Mouse (Mus musculus): ENCODE measurements around the gene Rap1gds1. TPM values are rescaled to one million over a fixed set of nuclear protein-coding genes. Genes with fewer than 3 reads are reported as not detected.

The Rap1gds1 gene
- polyA plus RNA-seq, 1 experiment from 2014 or later: 35.5 TPM

DNA sequence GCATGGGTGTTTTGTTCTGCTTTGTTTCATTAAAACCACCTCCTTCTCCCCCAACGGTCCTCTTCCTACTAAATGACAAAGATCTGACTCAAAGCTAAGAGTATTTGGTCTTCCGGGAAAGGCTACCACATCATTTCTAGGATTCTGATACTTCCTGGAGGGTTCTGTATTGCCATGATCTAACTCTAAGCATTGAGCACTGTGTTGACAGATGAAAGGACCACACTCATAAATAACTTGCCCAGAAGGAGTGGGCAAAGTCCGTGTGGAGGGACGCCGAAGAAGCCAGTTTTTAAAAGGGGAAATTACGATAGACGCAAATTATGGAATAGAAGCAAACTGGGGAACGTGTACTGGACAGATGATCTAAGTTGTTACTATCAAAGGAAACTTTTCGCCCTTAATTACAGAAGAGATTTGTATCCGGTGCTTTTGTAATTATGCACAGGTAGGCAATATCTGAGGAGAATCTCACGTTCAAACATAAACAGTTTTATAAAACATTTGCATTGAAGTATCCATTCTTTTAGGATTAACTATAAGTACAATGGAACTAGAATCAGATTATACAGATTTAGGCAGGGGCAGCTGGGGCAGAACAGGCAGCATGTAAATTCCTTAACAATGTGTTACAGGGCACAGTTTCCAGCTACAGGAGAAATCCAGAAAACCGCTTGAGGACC, 1.1 kb downstream of the Rap1gds1 start:
- H3K36me3 ChIP-seq (ENCODE audit: control insufficient read depth, insufficient read depth, low read length): no peaks in the 10 kb centered on the region
- peak overlapping the region; percentile 87 for H3K4me3 ChIP-seq (ENCODE audit: low read depth, low read length)
- H3K27me3 ChIP-seq (replicated peaks; ENCODE audit: control insufficient read depth, insufficient read depth, low read length): no peaks in the 10 kb centered on the region
- peak overlapping the region; percentile 96 for H3K27ac ChIP-seq (ENCODE audit: low read depth, low read length)
- WGBS: 4% methylated on average over 12 of the region's 12 CpGs
- H3K9me3 ChIP-seq (replicated peaks; ENCODE audit: control insufficient read depth, low read length): no peaks in the 10 kb centered on the region
- no peak for ATAC-seq
- peak; percentile 7 for DNase-seq (ENCODE audit: low spot score)
- H3K9ac ChIP-seq (ENCODE audit: low read length): peak overlapping the region; percentile 90
- 0 out of 2 replicates have a peak, but pooled peaks cover 3% of the 10 kb centered on the region for H3K4me1 ChIP-seq (ENCODE audit: control insufficient read depth, insufficient read depth, low read length)
- peak overlapping the region; percentile 64 for H3K4me2 ChIP-seq (ENCODE audit: low read length)

- no peaks in the 10 kb centered on the region for H3K27me3 ChIP-seq (replicated peaks; ENCODE audit: control insufficient read depth, insufficient read depth, low read length)
- WGBS: 82% methylated on average over 4 of the region's 4 CpGs
- no peak overlapping the region for H3K9ac ChIP-seq (ENCODE audit: low read length)
- H3K4me1 ChIP-seq (ENCODE audit: control insufficient read depth, insufficient read depth, low read length): 0 out of 2 replicates have a peak, but pooled peaks cover 3% of the 10 kb centered on the region
- no peak overlapping the region for H3K4me2 ChIP-seq (ENCODE audit: low read length)
- ATAC-seq (no peak), DNase-seq (ENCODE audit: low spot score) (no peak)
- no peak overlapping the region for H3K4me3 ChIP-seq (ENCODE audit: low read depth, low read length)
- no peaks in the 10 kb centered on the region for H3K9me3 ChIP-seq (replicated peaks; ENCODE audit: control insufficient read depth, low read length)
- H3K27ac ChIP-seq (ENCODE audit: low read depth, low read length): no peak overlapping the region
- H3K36me3 ChIP-seq (ENCODE audit: control insufficient read depth, insufficient read depth, low read length): no peaks in the 10 kb centered on the region
These were observed 5.5 kb downstream of the Rap1gds1 start for GRCm38 (mm10) chr3:139069539-139069938.

GRCm38 (mm10) chr3:139064076-139064475, 10.9 kb downstream of the Rap1gds1 start:
- Histone ChIP-seq H3K36me3 (ENCODE audit: control insufficient read depth, insufficient read depth, low read length) (no peaks in the 10 kb centered on the region), H3K27me3 (replicated peaks; ENCODE audit: control insufficient read depth, insufficient read depth, low read length) (no peaks in the 10 kb centered on the region), H3K9me3 (replicated peaks; ENCODE audit: control insufficient read depth, low read length) (no peaks in the 10 kb centered on the region), H3K27ac (ENCODE audit: low read depth, low read length) (no peak overlapping the region), H3K4me1 (ENCODE audit: control insufficient read depth, insufficient read depth, low read length) (no peaks in the 10 kb centered on the region), H3K9ac (ENCODE audit: low read length) (no peak overlapping the region), H3K4me2 (ENCODE audit: low read length) (no peak overlapping the region), H3K4me3 (ENCODE audit: low read depth, low read length) (no peak overlapping the region)
- DNase-seq (ENCODE audit: low spot score) (no peak), ATAC-seq (no peak)
- WGBS: 96% methylated on average over 9 of the region's 9 CpGs

- H3K9ac ChIP-seq (ENCODE audit: low read length): no peak overlapping the region
- no peak for DNase-seq (ENCODE audit: low spot score)
- 96% methylated on average over 3 of the region's 3 CpGs for WGBS
- no peaks in the 10 kb centered on the region for H3K36me3 ChIP-seq (ENCODE audit: control insufficient read depth, insufficient read depth, low read length)
- no peak for ATAC-seq
- H3K4me3 ChIP-seq (ENCODE audit: low read depth, low read length): no peak overlapping the region
- no peaks in the 10 kb centered on the region for H3K27me3 ChIP-seq (replicated peaks; ENCODE audit: control insufficient read depth, insufficient read depth, low read length)
- H3K27ac ChIP-seq (ENCODE audit: low read depth, low read length): no peak overlapping the region
- H3K4me1 ChIP-seq (ENCODE audit: control insufficient read depth, insufficient read depth, low read length): no peaks in the 10 kb centered on the region
- no peaks in the 10 kb centered on the region for H3K9me3 ChIP-seq (replicated peaks; ENCODE audit: control insufficient read depth, low read length)
- H3K4me2 ChIP-seq (ENCODE audit: low read length): no peak overlapping the region
These were observed 12.9 kb downstream of the Rap1gds1 start for GRCm38 (mm10) chr3:139062088-139062487.

GRCm38 (mm10) chr3:139048701-139049622, 26.0 kb downstream of the Rap1gds1 start:
- Histone ChIP-seq H3K36me3 (ENCODE audit: control insufficient read depth, insufficient read depth, low read length) (peaks cover 11% of the 10 kb centered on the region), H3K4me3 (ENCODE audit: low read depth, low read length) (no peak overlapping the region), H3K9ac (ENCODE audit: low read length) (no peak overlapping the region), H3K4me1 (ENCODE audit: control insufficient read depth, insufficient read depth, low read length) (no peaks in the 10 kb centered on the region), H3K9me3 (replicated peaks; ENCODE audit: control insufficient read depth, low read length) (no peaks in the 10 kb centered on the region), H3K4me2 (ENCODE audit: low read length) (no peak overlapping the region), H3K27ac (ENCODE audit: low read depth, low read length) (no peak overlapping the region), H3K27me3 (replicated peaks; ENCODE audit: control insufficient read depth, insufficient read depth, low read length) (no peaks in the 10 kb centered on the region)
- DNase-seq (ENCODE audit: low spot score) (no peak), ATAC-seq (no peak)
- WGBS: 91% methylated on average over 12 of the region's 12 CpGs

DNA sequence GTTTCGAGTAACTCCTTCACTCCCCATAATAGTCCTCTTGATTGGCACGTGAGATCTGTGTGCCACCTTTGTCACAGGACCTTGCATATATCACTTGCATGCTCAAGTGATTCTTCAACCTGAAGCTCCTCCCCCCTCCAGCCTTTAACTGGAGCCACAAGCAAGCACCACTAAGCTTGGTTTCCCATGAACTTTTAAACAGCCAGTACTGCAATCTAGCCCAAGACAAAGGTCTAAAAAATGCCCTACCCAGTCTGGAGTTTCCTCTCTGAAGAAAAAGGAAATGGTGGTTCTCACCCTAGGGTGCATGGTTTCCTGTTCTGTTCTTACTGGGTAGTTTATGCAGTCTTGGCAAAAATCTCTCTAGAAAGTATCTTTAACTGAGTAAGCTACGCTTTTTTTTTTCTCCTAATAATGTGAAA, 32.6 kb downstream of the Rap1gds1 start:
- no peak for ATAC-seq
- H3K27me3 ChIP-seq (replicated peaks; ENCODE audit: control insufficient read depth, insufficient read depth, low read length): no peaks in the 10 kb centered on the region
- 78% methylated on average over 3 of the region's 3 CpGs for WGBS

DNA sequence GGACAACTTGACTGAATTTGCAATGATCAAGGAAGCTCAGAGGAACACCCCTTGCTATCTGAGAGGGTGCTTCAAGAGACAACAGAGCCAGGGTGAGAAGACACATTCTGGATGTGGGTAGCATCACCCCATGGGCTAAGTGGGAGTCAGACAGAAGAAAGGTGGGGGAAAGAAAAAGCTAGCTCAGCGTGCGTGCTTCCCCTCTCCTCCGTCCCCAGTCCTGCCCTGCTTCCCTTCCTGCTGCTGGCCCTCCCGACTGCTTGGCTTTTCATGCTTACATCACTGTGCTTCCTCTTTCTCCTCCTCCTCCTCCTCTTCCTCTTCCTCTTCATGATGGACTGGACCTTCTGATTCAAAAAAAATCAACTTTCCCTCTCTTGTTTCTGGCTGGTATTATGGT, 33.1 kb downstream of the Rap1gds1 start:
- Histone ChIP-seq H3K4me3 (ENCODE audit: low read depth, low read length) (no peak overlapping the region), H3K36me3 (ENCODE audit: control insufficient read depth, insufficient read depth, low read length) (0 out of 2 replicates have a peak, but pooled peaks cover 2% of the 10 kb centered on the region), H3K9me3 (replicated peaks; ENCODE audit: control insufficient read depth, low read length) (no peaks in the 10 kb centered on the region), H3K4me1 (ENCODE audit: control insufficient read depth, insufficient read depth, low read length) (no peaks in the 10 kb centered on the region), H3K27me3 (replicated peaks; ENCODE audit: control insufficient read depth, insufficient read depth, low read length) (no peaks in the 10 kb centered on the region), H3K27ac (ENCODE audit: low read depth, low read length) (no peak overlapping the region), H3K4me2 (ENCODE audit: low read length) (no peak overlapping the region), H3K9ac (ENCODE audit: low read length) (no peak overlapping the region)
- no peak for DNase-seq (ENCODE audit: low spot score)
- no peak for ATAC-seq
- 95% methylated on average over 4 of the region's 4 CpGs for WGBS

More for the DNA sequence above, 32.6 kb downstream of the Rap1gds1 start:
- no peak for DNase-seq (ENCODE audit: low spot score)
- Histone ChIP-seq H3K4me3 (ENCODE audit: low read depth, low read length) (no peak overlapping the region), H3K27ac (ENCODE audit: low read depth, low read length) (no peak overlapping the region), H3K9ac (ENCODE audit: low read length) (no peak overlapping the region), H3K4me2 (ENCODE audit: low read length) (no peak overlapping the region), H3K9me3 (replicated peaks; ENCODE audit: control insufficient read depth, low read length) (no peaks in the 10 kb centered on the region), H3K4me1 (ENCODE audit: control insufficient read depth, insufficient read depth, low read length) (no peaks in the 10 kb centered on the region), H3K36me3 (ENCODE audit: control insufficient read depth, insufficient read depth, low read length) (0 out of 2 replicates have a peak, but pooled peaks cover 2% of the 10 kb centered on the region)

GRCm38 (mm10) chr3:139037030-139037429, 38.0 kb downstream of the Rap1gds1 start:
- H3K36me3 ChIP-seq (ENCODE audit: control insufficient read depth, insufficient read depth, low read length): 0 out of 2 replicates have a peak, but pooled peaks cover 2% of the 10 kb centered on the region
- H3K9me3 ChIP-seq (replicated peaks; ENCODE audit: control insufficient read depth, low read length): no peaks in the 10 kb centered on the region
- H3K4me3 ChIP-seq (ENCODE audit: low read depth, low read length): no peak overlapping the region
- DNase-seq (ENCODE audit: low spot score) (no peak), ATAC-seq (no peak)
- no peak overlapping the region for H3K4me2 ChIP-seq (ENCODE audit: low read length)
- H3K4me1 ChIP-seq (ENCODE audit: control insufficient read depth, insufficient read depth, low read length): no peaks in the 10 kb centered on the region
- H3K27ac ChIP-seq (ENCODE audit: low read depth, low read length): no peak overlapping the region
- H3K9ac ChIP-seq (ENCODE audit: low read length): no peak overlapping the region
- no peaks in the 10 kb centered on the region for H3K27me3 ChIP-seq (replicated peaks; ENCODE audit: control insufficient read depth, insufficient read depth, low read length)
- 95% methylated on average over 4 of the region's 4 CpGs for WGBS

All from forebrain, embryonic 14.5 days (tissue).